ENCODE assay signal across 17 mouse cellular contexts in genomic region chr7:24853695-24854094, GRCm38 (mm10). TPM values are rescaled to one million over a fixed set of nuclear protein-coding genes. Genes with fewer than 3 reads are reported as not detected.
DNase-seq lines count a peak whose midpoint lies in the region; ATAC-seq and TF ChIP-seq lines count a peak whose summit lies in the region.
"Had no signal": no experiment of that assay in that cellular context is flagged by ENCODE, and none has a peak within 500 bp of the region (broad histone marks: within the 10 kb centered on the region; RNA-seq: fewer than 3 reads in every experiment).

No protein-coding gene starts in this region.

- no peak overlapping the region for H3K9ac ChIP-seq in hindbrain, embryonic 16.5 days (ENCODE audit: low read depth, low read length)
- H3K9ac ChIP-seq in CH12.LX (ENCODE audit: insufficient read depth, low read depth) (no peak overlapping the region), MEL (ENCODE audit: control insufficient read depth, low read depth, low read length, poor library complexity, severe bottlenecking) (peak overlapping the region; percentile 73)
- H3K9ac ChIP-seq in limb, embryonic 11.5 days (ENCODE audit: low read length): no peak overlapping the region; the same call in 1 of the 2 replicates

- no peak overlapping the region; the same call in 1 of the 2 replicates for H3K4me3 ChIP-seq in hindbrain, embryonic 10.5 days
- no peak overlapping the region for H3K4me3 ChIP-seq in hindbrain, embryonic 16.5 days (ENCODE audit: low read length)
- H3K4me3 ChIP-seq in CH12.LX (replicated peaks in 1 of 3; ENCODE audit: low read depth in 2 of 3, low read length in 2 of 3, poor library complexity in 1 of 3) (peak overlapping the region; percentile 6 to 64 (median 16)), MEL (ENCODE audit: control insufficient read depth in 1 of 2, insufficient read depth in 1 of 2, low read depth in 2 of 2, low read length in 2 of 2) (peak overlapping the region; percentile 37 to 44)
- no peak overlapping the region for H3K4me3 ChIP-seq in limb, embryonic 11.5 days (ENCODE audit: low read depth, low read length)
- no peak overlapping the region for H3K4me3 ChIP-seq in cerebellum, adult 2 months (replicated peaks; ENCODE audit: insufficient read depth, low read depth, low read length)

- 45% methylated on average over 7 of the region's 7 CpGs for WGBS in hindbrain, embryonic 10.5 days
- 40% methylated on average over 7 of the region's 7 CpGs for WGBS in hindbrain, embryonic 16.5 days
- 32% methylated on average over 7 of the region's 7 CpGs for WGBS in limb, embryonic 11.5 days
- 46% methylated on average over 7 of the region's 7 CpGs for WGBS in cerebellum, adult 2 months

- TF ChIP-seq EP300 in CH12.LX (IDR thresholded peaks at IDR 0.05; ENCODE audit: low read length) (no peak), MEL (IDR thresholded peaks at IDR 0.05; ENCODE audit: low read depth in 1 of 2, low read length in 2 of 2) (no peak)

- TF ChIP-seq CTCF in CH12.LX (conservative IDR thresholded peaks at IDR 0.05 in 1 of 2, IDR thresholded peaks at IDR 0.05 in 1 of 2; ENCODE audit: low read depth in 2 of 2, low read length in 2 of 2) (no peak), MEL (IDR thresholded peaks at IDR 0.05 in 2 of 3, conservative IDR thresholded peaks at IDR 0.05 in 1 of 3; ENCODE audit: control insufficient read depth in 1 of 3, insufficient read depth in 1 of 3, low read depth in 2 of 3, low read length in 3 of 3, poor library complexity in 1 of 3, severe bottlenecking in 1 of 3) (no peak)
- no peak for TF ChIP-seq CTCF in cerebellum, adult 2 months (IDR thresholded peaks at IDR 0.05; ENCODE audit: borderline replicate concordance, insufficient read depth, low read depth, low read length)

- H3K27ac ChIP-seq in hindbrain, embryonic 10.5 days: peak overlapping the region; percentile 72
- H3K27ac ChIP-seq in hindbrain, embryonic 16.5 days (ENCODE audit: low read depth, low read length): no peak overlapping the region
- H3K27ac ChIP-seq in CH12.LX (ENCODE audit: insufficient read depth, low read depth): peak overlapping the region; percentile 23; the same call in 1 of the 2 replicates
- peak overlapping the region; percentile 97 for H3K27ac ChIP-seq in MEL (ENCODE audit: control insufficient read depth, low read depth, low read length)
- no peak overlapping the region for H3K27ac ChIP-seq in limb, embryonic 11.5 days (replicated peaks; ENCODE audit: low read depth, low read length)
- no peak overlapping the region for H3K27ac ChIP-seq in cerebellum, adult 2 months (ENCODE audit: insufficient read depth, low read length)

- in situ Hi-C loops in CH12.LX (cut with MboI; ENCODE audit: low pct_ligation_motif_present, low pct_unique_long_range_greater_than_20kb, low sequenced_read_pairs): loop anchor here (10.0 kb wide), 1 partner anchor 51 kb away; the partner anchor contains the start of gene Arhgef1

- no peaks in the 10 kb centered on the region for H3K36me3 ChIP-seq in hindbrain, embryonic 10.5 days
- no peaks in the 10 kb centered on the region for H3K36me3 ChIP-seq in hindbrain, embryonic 16.5 days (ENCODE audit: control insufficient read depth, insufficient read depth, low read length)
- H3K36me3 ChIP-seq in CH12.LX (replicated peaks in 1 of 2; ENCODE audit: control insufficient read depth in 1 of 2, insufficient read depth in 1 of 2, low read length in 1 of 2) (no peaks in the 10 kb centered on the region), MEL (ENCODE audit: control insufficient read depth in 1 of 2, insufficient read depth in 2 of 2, low read length in 2 of 2) (peaks cover 0 to 15% of the 10 kb centered on the region in 2 experiments; a peak in 2 of 4 replicates)
- no peaks in the 10 kb centered on the region for H3K36me3 ChIP-seq in limb, embryonic 11.5 days (ENCODE audit: control insufficient read depth, insufficient read depth, low read length)

- no peak overlapping the region for H3K4me2 ChIP-seq in hindbrain, embryonic 16.5 days (ENCODE audit: low read length)
- 0 out of 2 replicates have a peak overlapping the region, but pooled peaks have one; percentile 14 for H3K4me2 ChIP-seq in CH12.LX (ENCODE audit: insufficient read depth, low read depth, poor library complexity, severe bottlenecking)
- H3K4me2 ChIP-seq in limb, embryonic 11.5 days (ENCODE audit: low read depth, severe bottlenecking): no peak overlapping the region

- dilution Hi-C loops in CH12.LX (cut with MboI; ENCODE audit: extremely low pct_ligation_motif_present, extremely low pct_unique_long_range_greater_than_20kb, low sequenced_read_pairs): no loop called here

- no peak for ATAC-seq in hindbrain, embryonic 16.5 days
- no peak for ATAC-seq in limb, embryonic 11.5 days (ENCODE audit: insufficient number of reproducible peaks, low FRiP score, low TSS enrichment, low read depth)
- ATAC-seq: Patski had no signal

- peaks cover 33% of the 10 kb centered on the region for H3K4me1 ChIP-seq in hindbrain, embryonic 10.5 days (replicated peaks)
- H3K4me1 ChIP-seq in hindbrain, embryonic 16.5 days (ENCODE audit: control insufficient read depth, insufficient read depth, low read depth, low read length): no peaks in the 10 kb centered on the region
- H3K4me1 ChIP-seq in CH12.LX (ENCODE audit: control insufficient read depth in 1 of 2, insufficient read depth in 2 of 2) (peaks cover 12 to 36% of the 10 kb centered on the region in 2 experiments; a peak in 3 of 4 replicates), MEL (ENCODE audit: control insufficient read depth in 1 of 2, insufficient read depth in 2 of 2, low read length in 2 of 2) (peaks cover 7 to 15% of the 10 kb centered on the region in 2 experiments)
- peaks cover 5% of the 10 kb centered on the region; the same call in 1 of the 2 replicates for H3K4me1 ChIP-seq in limb, embryonic 11.5 days (ENCODE audit: control insufficient read depth, insufficient read depth, low read length)
- H3K4me1 ChIP-seq in cerebellum, adult 2 months (ENCODE audit: control insufficient read depth, insufficient read depth, low read length): no peaks in the 10 kb centered on the region

- TF ChIP-seq RAD21 in CH12.LX (IDR thresholded peaks at IDR 0.05; ENCODE audit: low read depth, low read length): no peak
- TF ChIP-seq RAD21 in MEL (IDR thresholded peaks at IDR 0.05; ENCODE audit: low read depth, low read length): no peak

- H3K9me3 ChIP-seq in hindbrain, embryonic 10.5 days: no peaks in the 10 kb centered on the region
- no peaks in the 10 kb centered on the region for H3K9me3 ChIP-seq in hindbrain, embryonic 16.5 days (ENCODE audit: control insufficient read depth, low read length)
- H3K9me3 ChIP-seq in CH12.LX (replicated peaks; ENCODE audit: low read length) (no peaks in the 10 kb centered on the region), MEL (replicated peaks; ENCODE audit: insufficient read depth, low read length) (no peaks in the 10 kb centered on the region)
- no peaks in the 10 kb centered on the region for H3K9me3 ChIP-seq in limb, embryonic 11.5 days (ENCODE audit: control insufficient read depth, low read length)

- H3K27me3 ChIP-seq in hindbrain, embryonic 10.5 days (ENCODE audit: insufficient read depth, poor library complexity, severe bottlenecking): no peaks in the 10 kb centered on the region
- no peaks in the 10 kb centered on the region for H3K27me3 ChIP-seq in hindbrain, embryonic 16.5 days (replicated peaks; ENCODE audit: control insufficient read depth, insufficient read depth, low read length)
- H3K27me3 ChIP-seq in CH12.LX (replicated peaks) (no peaks in the 10 kb centered on the region), MEL (ENCODE audit: control insufficient read depth in 1 of 2, insufficient read depth in 2 of 2, low read length in 2 of 2) (no peaks in the 10 kb centered on the region)
- no peaks in the 10 kb centered on the region for H3K27me3 ChIP-seq in limb, embryonic 11.5 days (ENCODE audit: control insufficient read depth, insufficient read depth, low read length)
- no peaks in the 10 kb centered on the region for H3K27me3 ChIP-seq in cerebellum, adult 2 months (ENCODE audit: control insufficient read depth, insufficient read depth, low read length)
- H3K27me3 ChIP-seq: Patski had no signal

- peak; percentile 11 for DNase-seq in hindbrain, embryonic 10.5 days (ENCODE audit: low spot score)
- DNase-seq in CH12.LX (ENCODE audit: extremely low read depth): peak; percentile 50
- DNase-seq in MEL (ENCODE audit: low read depth, low spot score): peak; percentile 81
- peak; percentile 28 for DNase-seq in limb, embryonic 11.5 days (ENCODE audit: low spot score)
- no peak for DNase-seq in thymus, postnatal 36 days
- no peak for DNase-seq in cerebellum, adult 2 months
- DNase-seq in ovary, postnatal 14 days (ENCODE audit: low spot score): no peak
- DNase-seq: cerebellum, postnatal 10 days; heart, postnatal 10 days; kidney, adult 11 months; retina, postnatal 1 day had no signal

- TF ChIP-seq POLR2A in CH12.LX (IDR thresholded peaks at IDR 0.05; ENCODE audit: low read depth, low read length): peak; percentile 32; the same call in 1 of the 2 replicates
- TF ChIP-seq POLR2A in MEL (IDR thresholded peaks at IDR 0.05; ENCODE audit: control insufficient read depth in 1 of 2, insufficient read depth in 1 of 2, low read depth in 1 of 2, low read length in 2 of 2, poor library complexity in 1 of 2): peak; percentile 43 to 53; a peak in 2 of 4 replicates
- TF ChIP-seq POLR2A in cerebellum, adult 2 months (IDR thresholded peaks at IDR 0.05; ENCODE audit: borderline replicate concordance, insufficient read depth, low read length): no peak

- H3K79me2 ChIP-seq in CH12.LX (replicated peaks; ENCODE audit: control insufficient read depth, extremely low read depth, insufficient read depth, poor library complexity, severe bottlenecking) (no peaks in the 10 kb centered on the region), MEL (ENCODE audit: control insufficient read depth, insufficient read depth, low read length, poor library complexity) (no peaks in the 10 kb centered on the region; the same call in 1 of the 2 replicates)

RNA-seq across cellular contexts. Expression of gene Gm9844, which starts 8.3 kb away (rescaled TPM):
- polyA plus RNA-seq in hindbrain, embryonic 10.5 days (2016; fragmentation: Nextera tagmentation; extraction: Ambion mirVana): 15.5 and 24.3 TPM in 2 replicates
- polyA plus RNA-seq in hindbrain, embryonic 16.5 days (2015; fragmentation: Nextera tagmentation; extraction: Ambion mirVana): 21.4 and 53.5 TPM in 2 replicates
- total RNA-seq in CH12.LX (2012; rRNA removed) (1.3 and 1.4 TPM in 2 replicates), CH12.LX (2014; rRNA removed) (19.9 and 25.1 TPM in 2 replicates), MEL (2012; rRNA removed) (0.54 TPM in 1 of 2 replicates, not detected in the other)
- polyA plus RNA-seq in CH12.LX (2012; ENCODE audit: insufficient read length, low read depth) (4.7 and 10.2 TPM in 2 replicates), MEL (2012; ENCODE audit: insufficient read depth in 1 of 2, insufficient read length in 2 of 2, low read depth in 1 of 2, low replicate concordance in 2 of 2, missing spikeins in 1 of 2) (under 1 TPM in 1 of 2 experiments, not detected in 1; 0.95 TPM)
- 20.0 and 22.1 TPM in 2 replicates for polyA plus RNA-seq in limb, embryonic 11.5 days (2014; fragmentation: Nextera tagmentation; extraction: Ambion mirVana)
- polyA plus RNA-seq in cerebellum, adult 2 months (2012; rRNA removed): 4.8 and 6.4 TPM in 2 replicates
- total RNA-seq: gastrocnemius, adult 18-20 months; layer of hippocampus, adult 8-10 months had no signal

RNA-seq across cellular contexts. Expression of gene Lypd4, which starts 16.0 kb away (rescaled TPM):
- not detected in 2 replicates for polyA plus RNA-seq in hindbrain, embryonic 10.5 days (2016; fragmentation: Nextera tagmentation; extraction: Ambion mirVana)
- polyA plus RNA-seq in hindbrain, embryonic 16.5 days (2015; fragmentation: Nextera tagmentation; extraction: Ambion mirVana): 0.21 and 0.29 TPM in 2 replicates
- not detected in 2 replicates for total RNA-seq in CH12.LX (2012; rRNA removed)
- total RNA-seq in CH12.LX (2014; rRNA removed): not detected in 2 replicates
- not detected in 2 replicates for polyA plus RNA-seq in CH12.LX (2012; ENCODE audit: insufficient read length, low read depth)
- not detected in 2 replicates for total RNA-seq in MEL (2012; rRNA removed)
- polyA plus RNA-seq in MEL (2012; ENCODE audit: insufficient read depth in 1 of 2, insufficient read length in 2 of 2, low read depth in 1 of 2, low replicate concordance in 2 of 2, missing spikeins in 1 of 2): not detected
- polyA plus RNA-seq in limb, embryonic 11.5 days (2014; fragmentation: Nextera tagmentation; extraction: Ambion mirVana): not detected in 2 replicates
- polyA plus RNA-seq in cerebellum, adult 2 months (2012; rRNA removed): not detected in 2 replicates
- total RNA-seq: gastrocnemius, adult 18-20 months; heart, postnatal 10 days; layer of hippocampus, adult 8-10 months; left cerebral cortex, postnatal 36 days had no signal
- polyA plus RNA-seq: urinary bladder, adult 2 months had no signal

RNA-seq across cellular contexts. Expression of gene Dmrtc2, which starts 16.2 kb away (rescaled TPM):
- polyA plus RNA-seq in hindbrain, embryonic 10.5 days (2016; fragmentation: Nextera tagmentation; extraction: Ambion mirVana): not detected in 2 replicates
- polyA plus RNA-seq in hindbrain, embryonic 16.5 days (2015; fragmentation: Nextera tagmentation; extraction: Ambion mirVana): 0.30 and 0.47 TPM in 2 replicates
- not detected in 2 replicates for total RNA-seq in CH12.LX (2012; rRNA removed)
- total RNA-seq in CH12.LX (2014; rRNA removed): not detected in 2 replicates
- polyA plus RNA-seq in CH12.LX (2012; ENCODE audit: insufficient read length, low read depth): not detected in 2 replicates
- total RNA-seq in MEL (2012; rRNA removed): not detected in 2 replicates
- polyA plus RNA-seq in MEL (2012; ENCODE audit: insufficient read depth in 1 of 2, insufficient read length in 2 of 2, low read depth in 1 of 2, low replicate concordance in 2 of 2, missing spikeins in 1 of 2): not detected
- 0.11 TPM in 1 of 2 replicates, not detected in the other for polyA plus RNA-seq in limb, embryonic 11.5 days (2014; fragmentation: Nextera tagmentation; extraction: Ambion mirVana)
- not detected in 2 replicates for polyA plus RNA-seq in cerebellum, adult 2 months (2012; rRNA removed)
- total RNA-seq: gastrocnemius, adult 18-20 months; heart, postnatal 10 days; layer of hippocampus, adult 8-10 months; left cerebral cortex, postnatal 36 days had no signal
- polyA plus RNA-seq: Patski; urinary bladder, adult 2 months had no signal

RNA-seq across cellular contexts. Expression of gene Rps19, which starts 30.5 kb away (rescaled TPM):
- 1,985 and 2,165 TPM in 2 replicates for polyA plus RNA-seq in hindbrain, embryonic 10.5 days (2016; fragmentation: Nextera tagmentation; extraction: Ambion mirVana)
- 1,005 and 1,089 TPM in 2 replicates for polyA plus RNA-seq in hindbrain, embryonic 16.5 days (2015; fragmentation: Nextera tagmentation; extraction: Ambion mirVana)
- total RNA-seq in CH12.LX (2012; rRNA removed): 4,140 and 4,169 TPM in 2 replicates
- 2,094 and 2,149 TPM in 2 replicates for total RNA-seq in CH12.LX (2014; rRNA removed)
- 1,720 and 1,739 TPM in 2 replicates for polyA plus RNA-seq in CH12.LX (2012; ENCODE audit: insufficient read length, low read depth)
- 3,168 and 3,580 TPM in 2 replicates for total RNA-seq in MEL (2012; rRNA removed)
- 1,000 to 10,000 TPM in 1 of 2 experiments, not detected in 1; 2,454 TPM for polyA plus RNA-seq in MEL (2012; ENCODE audit: insufficient read depth in 1 of 2, insufficient read length in 2 of 2, low read depth in 1 of 2, low replicate concordance in 2 of 2, missing spikeins in 1 of 2)
- polyA plus RNA-seq in limb, embryonic 11.5 days (2014; fragmentation: Nextera tagmentation; extraction: Ambion mirVana): 2,245 and 2,332 TPM in 2 replicates
- 282 and 314 TPM in 2 replicates for polyA plus RNA-seq in cerebellum, adult 2 months (2012; rRNA removed)

RNA-seq across cellular contexts. Expression of gene Cd79a, which starts 43.5 kb away (rescaled TPM):
- 0.13 and 0.29 TPM in 2 replicates for polyA plus RNA-seq in hindbrain, embryonic 10.5 days (2016; fragmentation: Nextera tagmentation; extraction: Ambion mirVana)
- polyA plus RNA-seq in hindbrain, embryonic 16.5 days (2015; fragmentation: Nextera tagmentation; extraction: Ambion mirVana): 0.34 and 0.39 TPM in 2 replicates
- total RNA-seq in CH12.LX (2012; rRNA removed): 71.3 and 75.2 TPM in 2 replicates
- 46.6 and 51.8 TPM in 2 replicates for total RNA-seq in CH12.LX (2014; rRNA removed)
- polyA plus RNA-seq in CH12.LX (2012; ENCODE audit: insufficient read length, low read depth): 313 and 422 TPM in 2 replicates
- total RNA-seq in MEL (2012; rRNA removed): 0.13 and 0.23 TPM in 2 replicates
- under 1 TPM in 1 of 2 experiments, not detected in 1; 0.61 TPM for polyA plus RNA-seq in MEL (2012; ENCODE audit: insufficient read depth in 1 of 2, insufficient read length in 2 of 2, low read depth in 1 of 2, low replicate concordance in 2 of 2, missing spikeins in 1 of 2)
- 0.30 and 0.56 TPM in 2 replicates for polyA plus RNA-seq in limb, embryonic 11.5 days (2014; fragmentation: Nextera tagmentation; extraction: Ambion mirVana)
- 0.85 and 1.1 TPM in 2 replicates for polyA plus RNA-seq in cerebellum, adult 2 months (2012; rRNA removed)
- polyA plus RNA-seq: Patski had no signal

Comparison
In these comparisons a context has a peak if more than half of its experiments do, and no peak if none do; other contexts are left out.
1. H3K27ac ChIP-seq: peak in hindbrain, embryonic 10.5 days (single experiment), CH12.LX (single experiment) and MEL (single experiment); none in hindbrain, embryonic 16.5 days (single experiment), limb, embryonic 11.5 days (single experiment) and cerebellum, adult 2 months (single experiment).
2. DNase-seq: peak in hindbrain, embryonic 10.5 days (single experiment), CH12.LX (single experiment), MEL (single experiment) and limb, embryonic 11.5 days (single experiment); none in thymus, postnatal 36 days (0 of 2), cerebellum, adult 2 months (0 of 2) and ovary, postnatal 14 days (single experiment).
3. H3K4me3 ChIP-seq: peak in CH12.LX (3 of 3) and MEL (2 of 2); none in hindbrain, embryonic 10.5 days (single experiment), hindbrain, embryonic 16.5 days (single experiment), limb, embryonic 11.5 days (single experiment) and cerebellum, adult 2 months (single experiment).